Mouse (Mus musculus): ENCODE measurements around the gene Runx2.

- TF ChIP-seq ETS1 (IDR thresholded peaks at IDR 0.05; ENCODE audit: low read depth, low read length) (no peak), POLR2AphosphoS2 (IDR thresholded peaks at IDR 0.05; ENCODE audit: low read length) (no peak), GATA1 (IDR thresholded peaks at IDR 0.05; ENCODE audit: low read depth, low read length) (no peak), E2F4 (IDR thresholded peaks at IDR 0.05; ENCODE audit: borderline replicate concordance, low read depth, low read length) (no peak), POLR2A (IDR thresholded peaks at IDR 0.05; ENCODE audit: control insufficient read depth in 1 of 2, insufficient read depth in 1 of 2, low read depth in 1 of 2, low read length in 2 of 2, poor library complexity in 1 of 2) (no peak), CTCF (IDR thresholded peaks at IDR 0.05 in 2 of 3, conservative IDR thresholded peaks at IDR 0.05 in 1 of 3; ENCODE audit: control insufficient read depth in 1 of 3, insufficient read depth in 1 of 3, low read depth in 2 of 3, low read length in 3 of 3, poor library complexity in 1 of 3, severe bottlenecking in 1 of 3) (no peak)
Measured at GRCm38 (mm10) chr17:44722103-44722792, 92.3 kb downstream of the Runx2 start.
